Mouse (Mus musculus) liver, postnatal 0 days (tissue): ENCODE measurements around the gene Gja8.

Experiments used
- CTCF ChIP-seq: sonication (generic); IDR thresholded peaks from 2 replicates; pipeline ENCODE4 v1.5.1; 2016; ENCODE audit warnings: antibody characterized with exemption, low read depth
- EP300 ChIP-seq: IDR thresholded peaks from 2 replicates; pipeline ENCODE4 v1.6.1; 2016; ENCODE audit warnings: antibody characterized with exemption, low read depth, mild to moderate bottlenecking

GRCm38 (mm10) chr3:96869091-96869490, 56.7 kb downstream of the Gja8 start:
- TF ChIP-seq CTCF (no peak), EP300 (no peak)
